Mouse (Mus musculus): ENCODE results near the gene Als2cl. TPM values are rescaled to one million over a fixed set of nuclear protein-coding genes. Genes with fewer than 3 reads are reported as not detected.

Als2cl gene
- polyA plus RNA-seq, 1 experiment from 2014 or later, result 4.1 TPM

- no peak overlapping the region for H3K9ac ChIP-seq (ENCODE audit: low read depth, low read length)
- H3K9me3 ChIP-seq (replicated peaks; ENCODE audit: low read length), result no peaks in the 10 kb centered on the region
- no peaks in the 10 kb centered on the region for H3K36me3 ChIP-seq (ENCODE audit: insufficient read depth, low read length)
- DNase-seq (ENCODE audit: low spot score) (no peak), ATAC-seq (replicated peaks; ENCODE audit: low FRiP score, low read depth) (no peak)
- peaks cover 18% of the 10 kb centered on the region for H3K27me3 ChIP-seq (ENCODE audit: insufficient read depth, low read length)
- no peak overlapping the region for H3K4me3 ChIP-seq (replicated peaks; ENCODE audit: low read depth, low read length)
- no peak overlapping the region for H3K4me2 ChIP-seq (ENCODE audit: low read length)
- no peak for TF ChIP-seq CTCF (IDR thresholded peaks at IDR 0.05; ENCODE audit: low read depth)
- no peak overlapping the region for H3K27ac ChIP-seq
- no peaks in the 10 kb centered on the region for H3K4me1 ChIP-seq (replicated peaks; ENCODE audit: insufficient read depth, low read length)
- WGBS, result 93% methylated on average over 3 of the region's 3 CpGs
These were observed 70.4 kb downstream of the Als2cl start for GRCm38 (mm10) chr9:110950109-110950508.

Small RNA genes lying within 50 kb of the gene (microRNA-seq; reads per million reads assigned to microRNA genes)
- not detected for gene Gm24269

Other genes starting within 250 kb of the Als2cl start
- gene Nbeal2, start 225.7 kb upstream of the Als2cl start, polyA plus RNA-seq (2015; fragmentation: Nextera tagmentation; extraction: Ambion mirVana), result 2.9 and 3.9 TPM in 2 replicates
- gene Ccdc12, start 223.4 kb upstream of the Als2cl start, polyA plus RNA-seq (2015; fragmentation: Nextera tagmentation; extraction: Ambion mirVana), result 153 and 154 TPM in 2 replicates
- gene Myl3, start 138.0 kb upstream of the Als2cl start, polyA plus RNA-seq (2015; fragmentation: Nextera tagmentation; extraction: Ambion mirVana), result 1.1 and 1.5 TPM in 2 replicates
- 179 and 192 TPM in 2 replicates for gene Pth1r, start 132.7 kb upstream of the Als2cl start, polyA plus RNA-seq (2015; fragmentation: Nextera tagmentation; extraction: Ambion mirVana)
- not detected in 2 replicates for gene Prss42, start 81.7 kb upstream of the Als2cl start, polyA plus RNA-seq (2015; fragmentation: Nextera tagmentation; extraction: Ambion mirVana)
- gene Prss44, start 65.9 kb upstream of the Als2cl start, polyA plus RNA-seq (2015; fragmentation: Nextera tagmentation; extraction: Ambion mirVana), result not detected in 2 replicates
- gene Prss43, start 53.2 kb upstream of the Als2cl start, polyA plus RNA-seq (2015; fragmentation: Nextera tagmentation; extraction: Ambion mirVana), result not detected in 2 replicates
- not detected in 2 replicates for gene Prss45, start 45.3 kb upstream of the Als2cl start, polyA plus RNA-seq (2015; fragmentation: Nextera tagmentation; extraction: Ambion mirVana)
- gene Prss46, start 35.4 kb upstream of the Als2cl start, polyA plus RNA-seq (2015; fragmentation: Nextera tagmentation; extraction: Ambion mirVana), result not detected in 2 replicates
- gene Prss50, start 21.9 kb upstream of the Als2cl start, polyA plus RNA-seq (2015; fragmentation: Nextera tagmentation; extraction: Ambion mirVana), result 0.27 and 0.33 TPM in 2 replicates
- gene Tmie, start 243 bp downstream of the Als2cl start, polyA plus RNA-seq (2015; fragmentation: Nextera tagmentation; extraction: Ambion mirVana), result 2.3 and 2.9 TPM in 2 replicates
- gene Fam240a, start 37.0 kb downstream of the Als2cl start, polyA plus RNA-seq (2015; fragmentation: Nextera tagmentation; extraction: Ambion mirVana), result not detected in 2 replicates
- not detected in 2 replicates for gene Tdgf1, start 66.3 kb downstream of the Als2cl start, polyA plus RNA-seq (2015; fragmentation: Nextera tagmentation; extraction: Ambion mirVana)
- 0.33 and 0.51 TPM in 2 replicates for gene Lrrc2, start 71.7 kb downstream of the Als2cl start, polyA plus RNA-seq (2015; fragmentation: Nextera tagmentation; extraction: Ambion mirVana)
- 0.56 and 0.89 TPM in 2 replicates for gene Rtp3, start 110.7 kb downstream of the Als2cl start, polyA plus RNA-seq (2015; fragmentation: Nextera tagmentation; extraction: Ambion mirVana)
- gene Ltf, start 139.4 kb downstream of the Als2cl start, polyA plus RNA-seq (2015; fragmentation: Nextera tagmentation; extraction: Ambion mirVana), result 2.2 and 2.5 TPM in 2 replicates
- 2.7 and 3.5 TPM in 2 replicates for gene Ccrl2, start 177.6 kb downstream of the Als2cl start, polyA plus RNA-seq (2015; fragmentation: Nextera tagmentation; extraction: Ambion mirVana)
- gene Lrrfip2, start 237.7 kb downstream of the Als2cl start, polyA plus RNA-seq (2015; fragmentation: Nextera tagmentation; extraction: Ambion mirVana), result 39.6 and 39.9 TPM in 2 replicates

All from kidney, postnatal 0 days (tissue).